Mouse (Mus musculus) mouse embryonic stem cell (cell line): ENCODE measurements around the gene Unc119.

Experiments used
- in situ Hi-C, 2 experiments: fragments of 300-500 bp; cut with MboI; formaldehyde crosslinking; loops; 1 replicate in 1 of 2; 3 replicates in 1 of 2; pipeline ENCODE4 v1.14.3; 2019 to 2020; ENCODE audit warnings: low sequenced_read_pairs in 2 of 2, low pct_unique_long_range_greater_than_20kb in 1 of 2, mixed read lengths in 1 of 2; ENCODE audit not compliant: unreplicated experiment in 1 of 2

The Unc119 gene

DNA sequence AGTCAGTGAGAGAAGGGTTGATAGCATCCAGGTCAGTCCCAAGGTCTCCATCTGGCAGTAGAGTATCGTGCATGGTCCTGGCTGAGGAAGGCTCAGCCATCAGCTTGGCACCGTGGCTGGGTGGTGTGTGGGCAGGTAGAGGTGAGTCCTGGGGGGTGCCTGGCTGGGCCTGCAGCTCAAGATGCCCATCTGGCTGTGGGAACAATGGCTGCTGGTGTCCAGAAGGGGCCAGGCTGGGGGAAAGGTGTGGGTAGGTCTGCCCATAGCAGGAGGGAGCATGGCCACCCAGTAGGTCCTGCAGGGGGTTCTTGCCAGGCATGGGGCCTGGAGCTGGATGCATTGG lies 17.5 kb downstream of the Unc119 start:
- in situ Hi-C loops = loop anchor here in 1 of 2 experiments (5.0 kb wide), 2 partner anchors 42 to 82 kb away; no protein-coding TSS in a partner anchor

DNA sequence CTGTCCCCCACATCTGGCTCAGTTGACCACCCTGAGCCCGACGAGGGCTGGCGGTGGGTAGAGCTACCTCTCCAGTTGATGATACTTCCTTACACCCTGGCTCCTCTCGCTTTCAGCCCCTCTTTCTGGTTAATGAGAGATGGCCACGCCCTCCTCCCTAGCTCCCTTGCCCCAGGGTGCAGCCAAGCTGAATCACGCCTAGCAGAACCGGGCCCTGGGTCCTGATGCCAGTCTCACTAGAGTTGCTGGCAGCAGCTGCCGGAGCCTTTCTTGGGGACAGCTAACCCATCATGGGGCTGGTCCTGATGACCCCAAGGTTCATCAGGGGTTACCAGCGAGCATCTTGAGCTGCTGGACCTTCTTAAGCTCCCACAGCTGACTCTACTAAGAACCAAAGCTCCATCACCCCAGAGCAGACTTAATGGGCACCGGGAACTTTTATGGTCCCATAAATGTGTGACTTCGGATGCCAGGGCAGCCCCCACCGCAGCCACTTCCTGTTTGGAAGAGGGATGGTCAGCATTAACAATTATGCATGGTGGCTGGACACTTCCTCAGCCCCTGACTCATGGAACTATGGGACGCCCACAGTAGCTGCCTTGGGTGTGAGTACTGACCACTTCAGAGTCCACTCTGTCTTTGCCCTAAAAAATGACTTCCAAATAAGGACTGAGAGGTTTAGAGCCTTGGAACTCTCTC lies 20.2 kb downstream of the Unc119 start:
- in situ Hi-C loops = loop anchor here in 1 of 2 experiments (5.0 kb wide), 2 partner anchors 39 to 79 kb away; no protein-coding TSS in a partner anchor

DNA sequence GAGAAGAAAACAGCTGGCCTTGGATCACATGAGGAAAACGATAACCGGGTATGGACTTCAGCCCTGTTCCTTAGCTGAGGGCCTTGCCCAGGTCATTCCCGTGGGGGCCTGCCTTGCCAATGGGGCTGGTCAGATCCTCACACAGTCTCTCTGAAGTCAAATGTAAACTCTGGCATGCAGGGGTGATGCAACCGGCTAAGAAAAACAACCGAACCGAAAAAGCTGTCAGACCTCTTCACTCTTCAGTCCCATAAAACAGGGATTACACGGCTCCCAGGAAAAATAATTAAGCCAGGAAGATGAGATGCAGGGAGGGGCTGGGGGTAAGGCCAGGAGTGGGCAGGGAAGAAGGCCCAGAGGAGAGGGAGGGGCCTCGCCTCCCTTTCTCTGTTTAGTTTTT lies 20.8 kb downstream of the Unc119 start:
- in situ Hi-C loops = loop anchor here in 1 of 2 experiments (5.0 kb wide), 2 partner anchors 38 to 78 kb away; no protein-coding TSS in a partner anchor

DNA sequence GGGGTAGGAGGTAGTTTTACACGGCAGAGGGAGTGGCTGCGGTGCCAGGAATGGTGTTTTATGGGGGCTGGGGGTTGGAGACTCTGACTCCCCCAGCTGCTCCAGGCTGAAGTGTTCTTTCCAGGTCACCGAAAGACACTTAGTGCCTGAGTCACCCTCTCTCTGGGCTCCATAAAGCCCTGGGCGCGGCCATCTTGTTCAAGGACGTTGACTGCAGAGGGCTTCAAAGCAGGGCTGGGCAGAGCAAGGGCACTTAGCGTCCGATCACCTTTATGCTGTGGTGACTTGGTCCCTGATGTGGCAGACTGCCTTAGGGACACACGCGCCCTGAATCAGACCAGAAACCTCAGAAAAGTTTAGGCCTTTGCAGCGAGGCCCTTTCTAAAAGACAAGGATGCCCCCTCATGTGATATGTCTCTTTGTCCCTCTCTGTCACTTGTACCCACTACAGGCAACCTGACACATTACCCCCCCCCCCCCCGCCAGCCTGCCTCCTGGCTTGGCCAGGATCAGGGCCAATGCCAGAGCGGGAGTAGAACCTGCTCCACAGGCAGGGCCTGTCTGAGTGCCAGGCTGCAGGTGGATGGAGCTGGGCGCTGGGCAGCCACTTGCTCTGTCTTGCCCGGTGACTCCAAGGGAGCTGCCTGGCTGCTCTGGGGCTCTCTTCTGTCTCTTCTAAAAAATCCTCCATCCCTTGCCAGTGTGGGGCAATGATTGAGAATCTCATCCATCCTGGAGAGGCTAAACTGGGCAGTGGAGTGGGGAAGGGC lies 24.4 kb downstream of the Unc119 start:
- in situ Hi-C loops = no loop called here

DNA sequence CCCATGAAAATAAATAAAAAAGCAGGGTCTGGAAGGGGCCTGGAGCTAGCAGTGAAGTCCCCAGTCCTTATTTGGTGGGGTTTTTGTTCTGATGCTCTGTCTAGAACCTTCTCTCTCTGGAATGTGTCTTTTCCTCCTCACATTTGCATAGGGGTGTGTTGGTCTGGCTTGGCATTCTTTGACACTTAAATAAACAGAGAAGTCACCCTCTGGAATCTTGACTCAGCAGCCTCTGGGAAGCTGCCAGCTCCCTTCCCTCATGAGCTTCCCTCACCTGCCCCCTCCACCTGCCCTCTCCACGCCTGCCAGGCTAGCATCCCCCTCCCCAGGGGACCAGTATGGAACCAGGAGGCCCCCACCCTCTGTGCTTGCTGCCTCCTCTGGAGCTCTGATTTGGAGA lies 27.1 kb downstream of the Unc119 start:
- in situ Hi-C loops = no loop called here

DNA sequence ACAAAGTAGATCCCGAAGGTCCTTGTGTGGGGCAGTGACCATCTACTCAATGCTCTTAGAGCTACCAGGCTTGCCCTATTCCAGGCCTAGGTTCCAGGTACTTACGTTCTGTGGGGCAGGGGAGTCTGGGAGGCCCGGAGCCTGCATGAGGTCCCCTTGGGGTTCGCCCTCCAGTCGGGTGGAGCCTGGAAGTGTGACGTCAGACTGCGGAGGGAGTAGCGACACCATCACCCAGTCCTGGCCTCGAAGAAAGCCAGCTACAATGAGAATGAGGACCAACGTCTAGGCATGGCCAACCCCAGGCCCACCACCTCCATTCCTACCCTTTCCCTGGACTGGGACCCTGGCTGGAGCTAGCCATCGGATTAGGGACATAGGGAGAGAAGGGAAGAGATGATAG lies 28.4 kb downstream of the Unc119 start:
- in situ Hi-C loops = no loop called here

DNA sequence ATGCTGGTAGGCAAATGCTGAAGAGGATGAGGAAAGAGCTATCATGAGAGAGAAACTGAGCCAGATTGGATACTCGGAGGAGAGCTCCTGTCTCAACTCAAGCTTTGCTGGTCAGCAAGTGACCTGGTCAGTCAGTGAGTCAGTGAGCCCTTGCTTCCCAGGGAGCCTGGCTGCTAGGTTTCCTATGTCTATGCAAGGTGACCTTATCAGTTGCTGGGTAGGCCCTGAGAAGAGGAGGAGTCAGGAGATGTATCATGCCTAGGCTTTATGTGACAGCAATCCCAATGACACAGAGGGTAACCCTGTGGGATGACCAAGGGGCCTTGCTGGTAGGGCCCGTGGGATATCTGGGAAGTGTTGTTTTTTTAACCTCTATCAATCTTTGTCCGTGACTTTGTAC lies 28.9 kb downstream of the Unc119 start:
- in situ Hi-C loops = no loop called here

DNA sequence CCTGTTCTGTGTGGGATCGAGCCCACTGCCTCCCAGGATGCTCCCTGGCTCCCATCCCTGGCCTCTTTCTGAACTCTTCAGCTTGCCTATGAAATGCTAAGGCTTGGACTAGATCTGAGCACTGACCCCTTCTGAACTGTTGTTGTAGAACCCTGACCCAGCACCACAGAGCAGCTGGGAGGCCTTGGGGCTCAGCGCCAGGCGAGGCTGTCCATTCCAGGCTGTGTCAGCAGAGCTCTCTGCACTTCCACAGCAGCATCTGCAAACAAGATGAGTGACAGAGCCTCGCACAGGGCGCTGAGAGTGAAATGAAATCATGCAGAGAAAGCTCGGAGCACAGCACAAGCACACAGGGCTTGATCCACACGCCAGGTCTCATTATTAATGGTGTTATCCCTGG lies 29.3 kb downstream of the Unc119 start:
- in situ Hi-C loops = no loop called here

DNA sequence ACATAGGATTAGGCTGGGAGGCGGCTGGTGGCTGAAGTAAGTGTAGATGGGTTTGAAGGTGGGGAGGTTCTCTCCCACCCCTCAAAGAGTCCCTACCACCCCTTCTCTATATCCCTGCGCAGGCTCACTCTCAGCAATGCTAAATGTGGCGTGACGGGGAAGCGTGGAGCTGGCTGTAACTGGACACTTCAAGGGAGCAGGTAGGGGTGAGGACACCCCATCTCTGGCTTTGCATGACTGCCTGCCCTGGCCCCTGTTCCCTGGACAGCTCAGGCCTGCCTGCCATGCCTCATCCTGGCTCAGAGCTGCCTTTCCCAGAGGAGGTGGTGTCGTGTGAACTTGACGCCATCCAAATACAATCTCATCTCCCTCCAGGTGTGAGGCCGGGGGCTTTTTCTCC lies 30.9 kb downstream of the Unc119 start:
- in situ Hi-C loops = no loop called here

DNA sequence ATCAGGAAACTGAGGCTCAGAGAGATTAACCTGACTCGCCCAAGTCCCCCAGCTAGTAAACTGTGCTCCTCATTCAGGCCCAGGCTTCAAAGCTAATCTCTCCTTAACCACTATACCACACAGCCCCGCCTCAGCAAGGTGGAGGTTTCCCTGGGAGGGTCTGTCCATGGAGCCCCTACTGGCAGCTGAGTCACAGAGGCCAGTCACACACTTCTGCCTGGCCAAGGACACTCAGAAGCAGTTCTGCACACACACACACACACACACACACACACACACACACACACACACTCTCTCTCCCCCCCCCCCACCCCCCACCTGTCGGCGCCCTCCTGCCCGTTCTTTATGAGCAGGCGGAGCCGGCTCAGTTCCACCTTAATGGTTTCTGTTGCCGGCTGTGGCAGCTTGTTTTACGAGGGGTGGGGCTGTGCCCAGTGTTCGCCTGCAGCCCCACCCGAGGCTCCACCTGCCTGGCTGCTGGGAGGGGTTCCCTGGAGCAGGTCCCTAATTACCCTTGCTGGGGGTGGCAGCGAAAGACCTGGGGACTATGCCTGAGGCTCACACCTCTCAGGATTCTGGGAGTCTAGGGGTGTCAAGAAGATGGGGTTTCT lies 34.4 kb downstream of the Unc119 start:
- in situ Hi-C loops = no loop called here

DNA sequence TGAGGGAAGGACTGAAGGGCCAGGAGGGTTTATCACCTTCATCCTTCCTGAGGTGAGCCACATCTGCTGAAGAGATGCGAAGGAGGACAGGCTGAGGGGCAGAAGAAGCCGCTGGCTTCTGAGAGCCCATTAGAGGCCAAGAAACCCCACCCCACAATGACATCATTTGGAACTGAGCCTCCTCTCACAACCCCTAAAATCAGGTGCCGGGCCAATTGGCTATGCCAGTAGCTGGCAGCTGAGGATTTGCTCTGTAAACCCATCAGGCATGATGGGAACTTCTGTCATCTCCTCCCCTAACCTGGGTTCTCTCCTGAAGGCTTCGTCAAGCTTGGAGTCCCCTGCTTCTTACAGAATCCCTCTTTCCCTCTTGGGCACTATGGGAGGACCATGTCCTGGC lies 37.1 kb downstream of the Unc119 start:
- in situ Hi-C loops = no loop called here

DNA sequence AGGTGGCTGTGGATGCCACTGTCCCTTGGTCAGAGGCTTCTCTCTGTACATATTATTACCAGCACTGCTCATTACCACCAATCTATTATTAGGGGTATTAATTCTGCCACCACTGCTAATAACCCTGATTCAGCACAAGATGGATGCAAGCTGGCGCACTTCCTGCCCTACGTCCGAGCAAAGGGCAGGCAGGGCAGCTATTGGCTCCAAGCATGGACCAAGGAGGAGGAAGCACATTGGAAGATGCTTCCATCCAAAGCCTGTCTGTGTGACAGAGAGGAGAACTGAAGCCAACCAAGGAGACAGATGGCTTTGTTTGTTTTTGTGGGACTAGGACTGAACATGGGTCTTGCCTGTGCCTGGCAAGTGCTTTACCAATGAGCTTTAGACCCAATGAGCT lies 37.7 kb downstream of the Unc119 start:
- in situ Hi-C loops = no loop called here

DNA sequence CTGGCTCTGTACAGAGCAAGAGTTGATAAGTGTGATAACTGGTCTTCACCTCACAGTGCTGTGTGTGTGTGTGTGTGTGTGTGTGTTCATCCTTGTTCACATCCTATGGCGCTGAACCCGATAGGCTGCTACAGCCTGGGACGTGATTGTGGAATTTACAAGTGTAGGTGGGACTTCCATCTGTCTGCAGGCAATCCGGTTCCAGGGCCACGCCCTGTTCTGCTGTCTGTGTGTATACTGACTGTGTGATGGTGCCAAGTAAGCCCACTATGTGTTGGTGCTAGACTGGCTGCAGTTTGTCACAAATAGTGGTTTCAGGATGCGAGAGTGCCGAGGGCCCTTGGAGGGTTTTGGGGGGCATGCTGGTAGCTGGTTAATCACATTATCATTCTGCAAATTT lies 39.0 kb downstream of the Unc119 start:
- in situ Hi-C loops = no loop called here

DNA sequence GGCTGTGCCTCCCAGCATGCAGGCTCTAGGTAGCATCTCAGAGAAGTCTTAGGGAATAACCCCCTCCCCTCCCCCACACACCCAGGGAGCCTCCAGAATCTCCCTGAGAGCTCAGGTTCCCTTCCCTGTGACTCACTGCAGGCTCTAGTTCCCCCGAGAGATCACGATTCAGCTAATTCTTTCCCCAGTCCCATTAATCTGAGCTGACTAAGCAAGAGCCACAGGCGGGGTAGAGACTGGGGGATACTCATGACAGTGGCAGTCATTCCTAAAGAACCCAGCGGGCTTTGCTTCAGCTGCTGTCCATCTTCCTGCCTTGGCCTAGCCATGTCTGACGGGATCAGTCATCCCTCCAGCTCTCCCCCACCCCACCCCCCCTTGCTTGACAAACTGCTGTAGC lies 39.4 kb downstream of the Unc119 start:
- in situ Hi-C loops = no loop called here

DNA sequence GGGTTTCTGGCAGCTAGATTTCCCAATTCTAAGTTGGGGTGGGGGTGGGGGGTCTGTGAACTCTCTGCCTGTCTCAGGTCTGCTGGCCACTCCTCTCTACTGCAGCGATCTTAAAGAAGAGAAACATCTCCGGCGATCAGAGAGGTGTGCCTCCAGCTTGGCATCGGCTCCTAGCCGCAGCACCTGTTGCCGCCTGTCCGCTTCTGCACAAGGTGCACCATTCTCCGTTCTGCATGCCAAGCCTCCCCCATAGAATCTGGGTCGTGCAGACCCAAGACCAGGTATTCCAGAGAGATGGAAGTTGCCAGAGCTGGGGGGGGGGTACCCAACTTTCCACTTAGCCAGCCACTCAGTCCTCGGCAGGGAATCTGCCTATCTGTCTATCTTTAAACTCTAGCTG lies 42.5 kb downstream of the Unc119 start:
- in situ Hi-C loops = no loop called here

DNA sequence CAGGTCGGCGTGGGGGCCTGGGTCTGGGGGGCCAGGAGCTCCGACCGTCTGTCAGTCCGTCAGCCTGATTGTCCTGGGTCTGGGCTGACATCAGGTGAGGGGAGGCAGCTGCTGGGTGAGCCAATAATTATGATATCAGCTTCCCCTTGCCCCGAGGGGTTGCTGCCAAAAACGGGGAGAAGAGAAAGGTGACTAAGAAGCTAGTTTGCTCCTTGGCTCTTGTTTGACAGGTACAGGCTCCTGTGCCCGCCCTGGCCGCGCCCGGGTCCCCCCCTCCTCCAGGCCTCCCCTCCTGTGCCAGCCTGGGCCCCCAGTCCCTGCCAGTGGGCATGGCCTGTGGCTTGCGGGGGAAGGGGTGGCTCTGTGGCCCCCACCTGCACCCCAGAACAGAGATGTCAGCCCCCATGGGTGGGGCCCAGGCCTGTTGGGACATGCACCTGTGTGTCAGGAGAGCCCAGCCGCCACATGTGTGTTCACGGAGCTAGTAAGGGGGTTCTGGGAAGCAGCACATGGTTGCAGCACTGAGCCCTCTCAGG lies 43.3 kb downstream of the Unc119 start, which contains the start of gene Foxn1:
Gene Foxn1 (minus strand): TSS at position 51 of the 536 bp plus-strand sequence.
- in situ Hi-C loops = no loop called here

DNA sequence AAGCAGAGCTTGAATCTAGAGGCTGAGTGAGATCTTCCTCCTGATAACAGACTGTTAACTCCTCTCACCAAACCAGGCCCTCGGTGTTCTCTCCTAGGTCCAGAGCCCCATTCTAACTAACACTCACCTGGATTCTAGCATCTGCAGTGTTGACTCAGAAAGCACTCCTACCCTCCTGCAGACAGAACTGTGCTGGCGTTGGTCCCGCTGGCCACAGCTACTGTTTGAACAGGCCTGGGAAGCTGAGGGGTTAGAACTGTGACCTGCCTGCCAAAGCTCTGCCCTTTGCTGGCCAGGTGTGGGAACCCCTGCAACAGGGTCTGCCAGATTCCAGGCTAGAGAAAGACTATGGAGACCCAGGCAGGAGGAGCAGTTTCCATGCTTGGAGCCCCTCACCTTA lies 49.4 kb downstream of the Unc119 start:
- in situ Hi-C loops = no loop called here

DNA sequence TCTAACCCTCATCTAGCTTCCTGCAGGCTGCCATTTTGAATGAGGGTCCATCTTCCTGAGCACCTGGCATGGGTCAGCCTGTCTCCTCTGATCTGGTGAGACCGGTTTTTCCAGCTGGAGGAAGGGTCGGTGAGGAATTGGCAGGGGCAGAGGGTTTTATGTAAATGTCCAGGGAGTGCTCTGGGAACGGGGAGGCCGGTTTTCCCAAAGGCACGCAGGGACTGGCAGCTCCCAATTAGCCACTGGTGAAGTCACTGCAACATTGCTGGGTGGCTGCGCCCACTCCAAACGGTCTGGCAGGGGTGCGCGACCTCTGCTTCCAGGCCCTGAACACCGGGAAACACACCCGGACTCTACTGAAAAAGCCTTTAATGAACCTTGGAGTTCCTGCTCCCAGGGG lies 53.7 kb downstream of the Unc119 start:
- in situ Hi-C loops = no loop called here

DNA sequence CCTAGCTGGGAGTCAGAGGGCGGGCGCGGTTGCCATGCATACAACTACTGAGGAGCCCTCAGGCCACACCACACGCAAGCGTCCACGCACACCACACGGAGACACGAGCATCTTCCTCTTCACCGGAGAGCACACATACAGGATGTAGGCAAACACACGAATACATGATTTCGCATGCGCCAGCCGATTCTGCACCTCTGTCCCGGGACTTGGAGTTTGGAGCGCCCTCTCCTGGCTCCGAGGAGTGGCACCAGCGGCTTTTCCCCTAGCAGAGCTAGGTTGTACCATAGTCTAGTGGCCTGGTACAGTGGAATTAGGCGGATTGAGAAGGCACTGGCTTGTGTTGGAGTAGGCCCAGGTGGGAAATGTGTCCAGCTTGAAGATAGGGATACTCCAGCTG lies 54.1 kb downstream of the Unc119 start:
- in situ Hi-C loops = no loop called here
